Mouse (Mus musculus): ENCODE results near the gene Mbtd1.

Mbtd1 gene

GRCm38 (mm10) chr11:93987625-93988327, 102.1 kb downstream of the Mbtd1 start:
- no peak for DNase-seq (ENCODE audit: low spot score)

GRCm38 (mm10) chr11:93988328-93989062, 102.8 kb downstream of the Mbtd1 start:
- no peak for DNase-seq (ENCODE audit: low spot score)

GRCm38 (mm10) chr11:93994531-93994930, 108.9 kb downstream of the Mbtd1 start:
- DNase-seq (ENCODE audit: low spot score) = no peak

- DNase-seq (ENCODE audit: low spot score) = peak; percentile 83
Observed at GRCm38 (mm10) chr11:93995111-93995719, 109.6 kb downstream of the Mbtd1 start.

- peak; percentile 93 for DNase-seq (ENCODE audit: low spot score)
Observed at GRCm38 (mm10) chr11:93995720-93996305, 110.2 kb downstream of the Mbtd1 start, which contains the start of gene Spag9. TSS of gene Spag9 (plus strand) at chr11:93996091.

Data from testis, postnatal 14 days (tissue).